Mouse (Mus musculus) spleen, adult 18-20 months (tissue): ENCODE data around the gene Bbc3.
A peak's percentile ranks its signal among the peaks of the same experiment; 100 is the strongest.
"Not testable (repeated sequence)": the region's sequence is repeated elsewhere in the genome, so short reads cannot be mapped to it uniquely, and the experiment has no call there.

ENCODE experiments used
- DNase-seq, 2 experiments: peaks; one replicate each; pipeline ENCODE4 v3.0.0; 2022; ENCODE audit warnings: mixed read lengths in 2 of 2

Bbc3 gene

GRCm38 (mm10) chr7:16294837-16295236, 13.4 kb upstream of the Bbc3 start:
- peak; percentile 87 to 95 for DNase-seq

GRCm38 (mm10) chr7:16295321-16295900, 12.8 kb upstream of the Bbc3 start:
- peak; percentile 69 to 72 for DNase-seq

GRCm38 (mm10) chr7:16296146-16296545, 12.0 kb upstream of the Bbc3 start:
- DNase-seq: no peak

- DNase-seq: peak; percentile 82 to 89
Observed at GRCm38 (mm10) chr7:16296766-16297390, 11.3 kb upstream of the Bbc3 start.

- no peak for DNase-seq
Observed at GRCm38 (mm10) chr7:16297616-16298015, 10.6 kb upstream of the Bbc3 start.

GRCm38 (mm10) chr7:16298927-16299326, 9.3 kb upstream of the Bbc3 start:
- no peak for DNase-seq

GRCm38 (mm10) chr7:16299419-16300035, 8.7 kb upstream of the Bbc3 start:
- peak; percentile 77 to 81 for DNase-seq

GRCm38 (mm10) chr7:16307141-16307540, 1.1 kb upstream of the Bbc3 start:
- not testable (repeated sequence) for DNase-seq

- DNase-seq: peak in 1 of 2 experiments; percentile 22
Observed at GRCm38 (mm10) chr7:16308555-16309317, 543 bp downstream of the Bbc3 start.

- peak; percentile 86 to 95 for DNase-seq
Observed at GRCm38 (mm10) chr7:16309318-16310019, 1.3 kb downstream of the Bbc3 start.

- peak; percentile 74 to 86 for DNase-seq
Observed at GRCm38 (mm10) chr7:16310020-16310520, 1.9 kb downstream of the Bbc3 start.

GRCm38 (mm10) chr7:16310521-16311452, 2.6 kb downstream of the Bbc3 start:
- peak in 1 of 2 experiments; percentile 42 for DNase-seq

GRCm38 (mm10) chr7:16311453-16312004, 3.3 kb downstream of the Bbc3 start:
- no peak for DNase-seq

- DNase-seq: peak in 1 of 2 experiments; percentile 37
Observed at GRCm38 (mm10) chr7:16312011-16312671, 3.9 kb downstream of the Bbc3 start.

- peak; percentile 46 to 58 for DNase-seq
Observed at GRCm38 (mm10) chr7:16312672-16313311, 4.6 kb downstream of the Bbc3 start.

- DNase-seq: peak in 1 of 2 experiments; percentile 58
Observed at GRCm38 (mm10) chr7:16313481-16314220, 5.5 kb downstream of the Bbc3 start.

- DNase-seq: no peak
Observed at GRCm38 (mm10) chr7:16314221-16314775, 6.1 kb downstream of the Bbc3 start.

GRCm38 (mm10) chr7:16315222-16315759, 7.1 kb downstream of the Bbc3 start:
- DNase-seq: no peak

GRCm38 (mm10) chr7:16317094-16317493, 8.9 kb downstream of the Bbc3 start:
- no peak for DNase-seq
